Mouse (Mus musculus) regulatory T cell (primary cell): ENCODE results near the gene Fut4.

ENCODE experiments used
- in situ Hi-C: fragments of 300-600 bp; cut with MboI, MseI; formaldehyde crosslinking; loops from one replicate; pipeline ENCODE4 v1.15.1; 2025; ENCODE audit warnings: high pct_unique_total_duplicates

Gene Fut4

GRCm38 (mm10) chr9:14752001-14752522 is at the start of gene Fut4:
TSS of gene Fut4 (minus strand) at chr9:14752393.
- in situ Hi-C loops = no loop called here

- in situ Hi-C loops = loop anchor here (5.0 kb wide), 1 partner anchor 490 kb away; the partner anchor contains the start of gene Med17
These were observed 35.2 kb upstream of the Fut4 start for GRCm38 (mm10) chr9:14787356-14787755.

- in situ Hi-C loops = loop anchor here (5.0 kb wide), 1 partner anchor 493 kb away; the partner anchor contains the start of gene Med17
These were observed 32.1 kb upstream of the Fut4 start, which contains the start of the genes Mre11a and Ankrd49 for GRCm38 (mm10) chr9:14784039-14785002. TSS of gene Mre11a (plus strand) at chr9:14784654. TSS of gene Ankrd49 (minus strand) at chr9:14784856.

GRCm38 (mm10) chr9:14778341-14778740 is 26.1 kb upstream of the Fut4 start:
- in situ Hi-C loops = loop anchor here (5.0 kb wide), 1 partner anchor 249 kb away; no protein-coding TSS in a partner anchor

GRCm38 (mm10) chr9:14773813-14774212 is 21.6 kb upstream of the Fut4 start:
- in situ Hi-C loops = no loop called here

GRCm38 (mm10) chr9:14772074-14772473 is 19.9 kb upstream of the Fut4 start:
- in situ Hi-C loops = no loop called here

GRCm38 (mm10) chr9:14770803-14771471 is 18.7 kb upstream of the Fut4 start, which contains the start of gene 1700012B09Rik:
TSS of gene 1700012B09Rik (minus strand) at chr9:14771030.
- in situ Hi-C loops = no loop called here

- in situ Hi-C loops = no loop called here
These were observed 17.6 kb upstream of the Fut4 start for GRCm38 (mm10) chr9:14769811-14770210.

GRCm38 (mm10) chr9:14764765-14765164 is 12.6 kb upstream of the Fut4 start:
- in situ Hi-C loops = no loop called here

- in situ Hi-C loops = no loop called here
These were observed 7.1 kb upstream of the Fut4 start for GRCm38 (mm10) chr9:14759261-14759660.

GRCm38 (mm10) chr9:14758590-14758989 is 6.4 kb upstream of the Fut4 start:
- in situ Hi-C loops = no loop called here

GRCm38 (mm10) chr9:14754469-14754868 is 2.3 kb upstream of the Fut4 start:
- in situ Hi-C loops = no loop called here

- in situ Hi-C loops = no loop called here
These were observed 1.8 kb upstream of the Fut4 start for GRCm38 (mm10) chr9:14753947-14754346.

- in situ Hi-C loops = no loop called here
These were observed 641 bp downstream of the Fut4 start for GRCm38 (mm10) chr9:14751503-14752000.

- in situ Hi-C loops = no loop called here
These were observed 1.2 kb downstream of the Fut4 start for GRCm38 (mm10) chr9:14750901-14751502.

GRCm38 (mm10) chr9:14740151-14740924 is 11.9 kb downstream of the Fut4 start, which contains the start of gene Piwil4:
TSS of gene Piwil4 (minus strand) at chr9:14740733.
- in situ Hi-C loops = no loop called here

GRCm38 (mm10) chr9:14739498-14740150 is 12.6 kb downstream of the Fut4 start:
- in situ Hi-C loops = no loop called here

- in situ Hi-C loops = no loop called here
These were observed 21.2 kb downstream of the Fut4 start for GRCm38 (mm10) chr9:14730941-14731541.

GRCm38 (mm10) chr9:14728365-14728764 is 23.8 kb downstream of the Fut4 start:
- in situ Hi-C loops = no loop called here
